Mouse (Mus musculus) cerebellum, postnatal 36 days (tissue): ENCODE measurements around the gene Ctc1.
"Not testable (repeated sequence)": the region's sequence is repeated elsewhere in the genome, so short reads cannot be mapped to it uniquely, and the experiment has no call there.

ENCODE experiments used
- DNase-seq, 2 experiments: peaks; one replicate each; pipeline ENCODE4 v3.0.0; 2021 to 2022; ENCODE audit warnings: mixed read lengths in 2 of 2

Gene Ctc1

GRCm38 (mm10) chr11:69008182-69009121, 7.3 kb upstream of the Ctc1 start, which contains the start of gene Pfas:
Gene Pfas (minus strand): TSS chr11:69008460.
- DNase-seq, result peak; percentile 96

GRCm38 (mm10) chr11:69009508-69009907, 6.2 kb upstream of the Ctc1 start:
- no peak for DNase-seq

- no peak for DNase-seq
Measured at GRCm38 (mm10) chr11:69010400-69011323, 5.0 kb upstream of the Ctc1 start.

- not testable (repeated sequence) for DNase-seq
Measured at GRCm38 (mm10) chr11:69011445-69011844, 4.3 kb upstream of the Ctc1 start.

GRCm38 (mm10) chr11:69012071-69012601, 3.6 kb upstream of the Ctc1 start:
- DNase-seq, result peak; percentile 84 to 87

GRCm38 (mm10) chr11:69016755-69017154, 1.0 kb downstream of the Ctc1 start:
- DNase-seq, result no peak

- no peak for DNase-seq
Measured at GRCm38 (mm10) chr11:69020691-69021090, 5.0 kb downstream of the Ctc1 start.

GRCm38 (mm10) chr11:69026562-69026961, 10.9 kb downstream of the Ctc1 start:
- DNase-seq, result no peak

GRCm38 (mm10) chr11:69028805-69029204, 13.1 kb downstream of the Ctc1 start:
- no peak for DNase-seq

- no peak for DNase-seq
Measured at GRCm38 (mm10) chr11:69033552-69033951, 17.8 kb downstream of the Ctc1 start.

GRCm38 (mm10) chr11:69034585-69034984, 18.9 kb downstream of the Ctc1 start:
- DNase-seq, result no peak

- peak in 1 of 2 experiments; percentile 23 for DNase-seq
Measured at GRCm38 (mm10) chr11:69035411-69035810, 19.7 kb downstream of the Ctc1 start.

- peak; percentile 89 to 91 for DNase-seq
Measured at GRCm38 (mm10) chr11:69035849-69036248, 20.1 kb downstream of the Ctc1 start.

GRCm38 (mm10) chr11:69036486-69037230, 20.9 kb downstream of the Ctc1 start:
- DNase-seq, result peak; percentile 87 to 97

GRCm38 (mm10) chr11:69037231-69038061, 21.7 kb downstream of the Ctc1 start:
- DNase-seq, result peak; percentile 81 to 94

GRCm38 (mm10) chr11:69038173-69038572, 22.5 kb downstream of the Ctc1 start:
- DNase-seq, result no peak

- peak; percentile 70 to 76 for DNase-seq
Measured at GRCm38 (mm10) chr11:69045531-69046394, 30.1 kb downstream of the Ctc1 start, which contains the start of gene Aurkb. Gene Aurkb (plus strand): TSS chr11:69045647.

- DNase-seq, result no peak
Measured at GRCm38 (mm10) chr11:69046395-69046774, 30.7 kb downstream of the Ctc1 start.

GRCm38 (mm10) chr11:69047592-69047991, 31.9 kb downstream of the Ctc1 start:
- no peak for DNase-seq

- no peak for DNase-seq
Measured at GRCm38 (mm10) chr11:69048151-69048550, 32.4 kb downstream of the Ctc1 start.
